Mouse (Mus musculus): ENCODE data around the gene Wnk2. TPM values are rescaled to one million over a fixed set of nuclear protein-coding genes. Genes with fewer than 3 reads are reported as not detected.
A peak's percentile ranks its signal among the peaks of the same experiment; 100 is the strongest.
"Not testable (repeated sequence)": the region's sequence is repeated elsewhere in the genome, so short reads cannot be mapped to it uniquely, and the experiment has no call there.

Gene Wnk2
- polyA plus RNA-seq, 1 experiment from 2014 or later, result 1.3 TPM

DNA sequence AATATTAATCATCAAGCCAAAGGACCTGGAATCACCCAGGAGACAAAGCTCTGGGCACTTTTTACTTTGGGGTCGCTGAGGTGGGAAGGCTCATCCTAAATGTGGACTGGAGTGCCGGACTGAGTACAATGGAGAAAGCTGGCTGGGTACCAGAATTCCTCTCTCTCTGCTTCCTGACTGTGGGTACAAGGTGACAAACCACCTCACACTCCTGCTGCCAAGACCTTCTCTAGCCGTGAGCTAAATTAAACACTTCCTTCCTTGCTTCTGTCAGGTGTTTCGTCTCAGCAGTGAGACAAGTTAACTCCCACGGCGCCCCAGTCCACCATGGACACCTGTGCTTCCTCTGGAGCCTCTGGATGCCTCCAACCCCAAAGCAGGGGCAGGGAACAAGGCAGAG is 77.8 kb downstream of the Wnk2 start:
- Histone ChIP-seq H3K4me2 (no peak overlapping the region), H3K9me3 (no peaks in the 10 kb centered on the region), H3K36me3 (no peaks in the 10 kb centered on the region), H3K27me3 (no peaks in the 10 kb centered on the region), H3K4me1 (replicated peaks) (no peaks in the 10 kb centered on the region), H3K27ac (no peak overlapping the region), H3K4me3 (replicated peaks) (no peak overlapping the region), H3K9ac (replicated peaks) (no peak overlapping the region)
- WGBS, result 76% methylated on average over 6 of the region's 6 CpGs
- no peak for ATAC-seq (ENCODE audit: insufficient number of reproducible peaks, insufficient read depth, low FRiP score, low TSS enrichment, low read depth)

DNA sequence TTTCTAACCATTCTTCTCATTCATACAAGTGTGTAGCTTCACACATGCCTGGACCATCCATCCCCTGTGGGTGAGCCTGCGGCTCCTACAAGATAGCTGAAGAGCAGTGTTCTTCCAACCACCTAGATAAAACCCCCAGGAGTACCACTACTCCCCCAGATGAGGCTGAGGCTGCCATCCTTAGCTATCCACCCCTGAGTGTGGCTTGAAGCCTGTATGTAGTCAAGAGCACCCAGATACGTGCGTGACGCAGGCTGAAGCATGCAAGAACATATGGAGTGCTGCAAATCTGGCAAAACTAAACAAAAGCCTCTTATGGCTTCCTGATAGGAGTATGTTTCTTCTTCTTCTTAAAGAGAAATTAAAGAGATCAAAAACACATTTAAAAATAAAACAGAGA is 78.4 kb downstream of the Wnk2 start:
- Histone ChIP-seq H3K36me3 (no peaks in the 10 kb centered on the region), H3K4me2 (no peak overlapping the region), H3K4me1 (replicated peaks) (no peaks in the 10 kb centered on the region), H3K27me3 (no peaks in the 10 kb centered on the region), H3K9ac (replicated peaks) (no peak overlapping the region), H3K9me3 (no peaks in the 10 kb centered on the region), H3K4me3 (replicated peaks) (no peak overlapping the region), H3K27ac (no peak overlapping the region)
- WGBS, result 87% methylated on average over 4 of the region's 4 CpGs
- ATAC-seq (ENCODE audit: insufficient number of reproducible peaks, insufficient read depth, low FRiP score, low TSS enrichment, low read depth), result no peak

DNA sequence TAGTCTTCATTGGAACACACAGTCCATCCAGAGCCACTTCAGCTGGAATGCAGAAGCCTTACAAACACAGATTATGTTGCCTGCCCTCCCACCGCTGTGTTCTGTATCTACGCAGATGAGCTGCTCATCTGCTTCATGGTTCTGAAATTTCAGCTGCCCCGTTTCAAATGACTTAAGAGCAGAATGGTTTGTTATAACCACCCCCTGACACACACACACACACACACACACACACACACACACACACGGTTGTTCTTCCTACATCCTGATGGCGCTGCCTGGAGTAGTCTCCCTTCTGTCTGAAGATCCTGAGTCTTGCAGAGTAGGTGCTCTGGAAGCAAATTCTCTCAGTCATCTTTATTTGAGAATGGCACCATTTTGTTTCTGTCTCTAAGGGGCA is 83.6 kb downstream of the Wnk2 start:
- no peaks in the 10 kb centered on the region for H3K4me1 ChIP-seq (replicated peaks)
- no peaks in the 10 kb centered on the region for H3K27me3 ChIP-seq
- no peak overlapping the region for H3K4me2 ChIP-seq
- no peaks in the 10 kb centered on the region for H3K36me3 ChIP-seq
- no peak overlapping the region for H3K4me3 ChIP-seq (replicated peaks)
- WGBS, result 85% methylated on average over 5 of the region's 5 CpGs
- no peak overlapping the region for H3K9ac ChIP-seq (replicated peaks)
- no peaks in the 10 kb centered on the region for H3K9me3 ChIP-seq
- H3K27ac ChIP-seq, result no peak overlapping the region
- no peak for ATAC-seq (ENCODE audit: insufficient number of reproducible peaks, insufficient read depth, low FRiP score, low TSS enrichment, low read depth)

DNA sequence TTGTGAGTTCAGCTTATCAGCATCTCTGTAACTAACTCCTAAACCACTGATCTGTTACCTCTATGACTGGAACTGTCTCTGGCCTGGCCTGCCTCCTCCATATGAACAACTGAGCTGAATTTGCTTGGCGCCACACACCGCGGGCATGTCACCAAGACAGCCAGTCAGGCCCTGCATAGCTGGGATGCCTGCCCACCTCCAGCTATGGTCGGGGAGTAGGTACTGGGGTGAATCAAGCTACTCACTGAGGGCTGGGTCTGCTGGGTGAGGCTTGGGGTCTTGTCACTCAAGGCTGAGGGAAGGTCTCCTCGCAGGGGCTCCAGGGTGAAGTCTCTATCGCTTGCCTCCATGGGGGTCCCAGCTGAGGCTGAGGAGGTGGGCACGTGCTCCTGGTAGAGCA is 87.4 kb downstream of the Wnk2 start:
- H3K36me3 ChIP-seq, result no peaks in the 10 kb centered on the region

DNA sequence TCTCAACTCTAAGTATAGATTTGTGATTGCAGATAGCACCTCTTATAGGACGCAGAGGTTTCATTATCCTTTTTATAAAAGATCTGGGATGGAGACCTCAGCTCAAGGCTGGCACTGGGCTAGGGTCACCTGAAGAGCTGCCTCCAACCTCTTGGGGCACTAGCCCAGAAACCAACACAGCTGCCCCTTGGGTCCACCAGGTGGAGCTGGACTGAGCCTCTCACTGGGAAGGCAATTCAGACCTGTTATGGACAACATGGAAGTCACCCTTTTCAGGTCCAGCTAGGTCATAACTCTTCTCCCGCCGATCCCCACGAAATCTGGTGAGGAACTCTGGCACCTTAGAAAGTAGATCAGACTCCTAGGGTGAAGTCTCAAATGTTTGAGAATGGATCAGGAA is 89.3 kb downstream of the Wnk2 start:
- Histone ChIP-seq H3K27me3 (no peaks in the 10 kb centered on the region), H3K36me3 (no peaks in the 10 kb centered on the region), H3K4me2 (no peak overlapping the region), H3K9ac (replicated peaks) (no peak overlapping the region), H3K4me3 (replicated peaks) (no peak overlapping the region), H3K4me1 (replicated peaks) (no peaks in the 10 kb centered on the region), H3K27ac (no peak overlapping the region), H3K9me3 (no peaks in the 10 kb centered on the region)
- WGBS, result 96% methylated on average over 4 of the region's 4 CpGs
- no peak for ATAC-seq (ENCODE audit: insufficient number of reproducible peaks, insufficient read depth, low FRiP score, low TSS enrichment, low read depth)

More for the DNA sequence above, 87.4 kb downstream of the Wnk2 start:
- Histone ChIP-seq H3K4me3 (replicated peaks) (no peak overlapping the region), H3K27me3 (no peaks in the 10 kb centered on the region), H3K4me2 (no peak overlapping the region), H3K4me1 (replicated peaks) (no peaks in the 10 kb centered on the region), H3K9ac (replicated peaks) (no peak overlapping the region), H3K9me3 (no peaks in the 10 kb centered on the region), H3K27ac (no peak overlapping the region)
- 87% methylated on average over 7 of the region's 7 CpGs for WGBS
- ATAC-seq (ENCODE audit: insufficient number of reproducible peaks, insufficient read depth, low FRiP score, low TSS enrichment, low read depth), result no peak

DNA sequence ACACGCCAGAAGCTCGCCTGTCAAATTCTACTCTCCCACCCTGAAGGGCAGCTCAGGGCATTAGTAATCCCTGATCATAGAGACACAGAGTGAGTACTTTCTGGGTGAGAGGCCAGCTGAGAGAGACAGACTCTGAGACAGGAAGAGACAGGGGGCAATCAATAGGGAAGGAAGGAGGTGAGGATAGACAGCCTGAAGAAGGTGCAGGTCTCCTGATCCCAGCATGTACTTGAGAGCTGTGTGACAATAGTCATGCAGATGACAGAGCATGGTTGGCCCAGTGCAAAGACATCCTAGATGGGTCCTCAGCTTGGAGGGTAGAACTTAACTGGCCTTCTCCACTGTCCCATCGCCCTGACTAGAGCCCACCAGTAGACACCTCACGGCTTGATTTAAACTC is 91.5 kb downstream of the Wnk2 start:
- ATAC-seq (ENCODE audit: insufficient number of reproducible peaks, insufficient read depth, low FRiP score, low TSS enrichment, low read depth), result no peak
- H3K36me3 ChIP-seq, result no peaks in the 10 kb centered on the region
- 91% methylated on average over 4 of the region's 4 CpGs for WGBS

DNA sequence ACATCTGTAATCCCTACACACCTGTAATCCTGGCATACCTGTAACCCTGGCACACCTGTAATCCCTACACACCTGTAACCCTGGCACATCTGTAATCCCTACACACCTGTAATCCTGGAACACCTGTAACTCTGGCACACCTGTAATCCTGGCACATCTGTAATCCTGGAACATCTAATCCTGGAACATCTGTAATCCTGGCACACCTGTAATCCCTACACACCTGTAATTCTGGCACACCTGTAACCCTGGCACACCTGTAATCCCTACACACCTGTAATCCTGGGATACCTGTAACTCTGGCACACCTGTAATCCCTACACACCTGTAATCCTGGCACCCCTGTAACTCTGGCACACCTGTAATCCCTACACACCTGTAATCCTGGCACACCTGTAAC is 93.1 kb downstream of the Wnk2 start:
- H3K27me3 ChIP-seq; H3K4me1 ChIP-seq (replicated peaks); H3K9ac ChIP-seq (replicated peaks); H3K27ac ChIP-seq; H3K9me3 ChIP-seq; H3K36me3 ChIP-seq; ATAC-seq (ENCODE audit: insufficient number of reproducible peaks, insufficient read depth, low FRiP score, low TSS enrichment, low read depth); H3K4me2 ChIP-seq; H3K4me3 ChIP-seq (replicated peaks): not testable (repeated sequence)

More for the DNA sequence above, 91.5 kb downstream of the Wnk2 start:
- peaks cover under 1% of the 10 kb centered on the region; the same call in 1 of the 2 replicates for H3K4me1 ChIP-seq (replicated peaks)
- H3K4me2 ChIP-seq, result no peak overlapping the region
- no peaks in the 10 kb centered on the region for H3K27me3 ChIP-seq
- no peak overlapping the region for H3K4me3 ChIP-seq (replicated peaks)
- no peak overlapping the region for H3K9ac ChIP-seq (replicated peaks)
- H3K9me3 ChIP-seq, result no peaks in the 10 kb centered on the region
- no peak overlapping the region for H3K27ac ChIP-seq

DNA sequence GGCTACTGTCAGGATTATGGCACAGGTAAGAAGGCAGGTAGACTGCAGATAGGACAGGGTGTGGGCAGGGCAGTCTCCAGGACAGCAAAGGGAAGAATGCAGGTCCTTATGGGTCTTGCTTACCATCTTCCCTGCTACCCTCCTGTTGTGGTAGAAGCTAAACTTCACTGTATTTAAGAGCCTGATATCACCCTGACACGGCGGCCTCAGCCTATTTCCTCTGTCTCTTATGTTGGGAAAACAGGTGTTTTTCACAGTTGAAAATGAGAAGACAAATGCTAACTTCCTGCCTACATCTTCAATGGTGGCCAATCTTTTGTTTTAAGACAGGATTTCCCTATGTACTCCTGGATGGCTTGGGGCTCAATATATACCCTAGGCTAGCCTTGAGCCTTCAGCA is 94.5 kb downstream of the Wnk2 start:
- Histone ChIP-seq H3K27ac (no peak overlapping the region), H3K9ac (replicated peaks) (no peak overlapping the region), H3K4me1 (replicated peaks) (peaks cover 6% of the 10 kb centered on the region; the same call in 1 of the 2 replicates), H3K27me3 (no peaks in the 10 kb centered on the region), H3K36me3 (no peaks in the 10 kb centered on the region), H3K4me2 (no peak overlapping the region), H3K4me3 (replicated peaks) (no peak overlapping the region), H3K9me3 (no peaks in the 10 kb centered on the region)
- no peak for ATAC-seq (ENCODE audit: insufficient number of reproducible peaks, insufficient read depth, low FRiP score, low TSS enrichment, low read depth)
- 83% methylated on average over 2 of the region's 2 CpGs for WGBS

DNA sequence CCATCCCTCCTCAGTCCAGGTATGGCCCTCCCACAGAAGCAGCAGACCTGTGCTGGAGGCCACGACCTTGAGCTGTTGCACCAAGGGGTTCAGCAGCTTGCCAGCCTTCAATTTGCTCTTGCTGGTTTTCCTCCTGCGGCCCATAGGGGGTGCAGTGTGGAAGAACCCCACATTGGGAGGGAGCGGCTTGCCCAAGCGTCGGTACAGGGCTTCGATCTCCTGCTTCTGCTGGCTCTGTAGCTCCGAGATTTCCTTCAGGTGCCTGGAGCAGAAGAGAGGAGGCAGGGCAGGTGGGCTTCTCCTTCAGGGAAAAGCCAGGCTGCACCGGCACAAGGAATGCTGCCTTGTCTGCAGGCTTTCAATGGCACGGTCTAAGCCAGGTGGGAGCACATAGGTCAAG is 95.3 kb downstream of the Wnk2 start:
- Histone ChIP-seq H3K9ac (replicated peaks) (no peak overlapping the region), H3K27ac (no peak overlapping the region), H3K27me3 (no peaks in the 10 kb centered on the region), H3K4me1 (replicated peaks) (peaks cover 6% of the 10 kb centered on the region; the same call in 1 of the 2 replicates), H3K4me3 (replicated peaks) (no peak overlapping the region), H3K9me3 (no peaks in the 10 kb centered on the region), H3K36me3 (no peaks in the 10 kb centered on the region), H3K4me2 (no peak overlapping the region)
- 44% methylated on average over 9 of the region's 9 CpGs for WGBS
- ATAC-seq (ENCODE audit: insufficient number of reproducible peaks, insufficient read depth, low FRiP score, low TSS enrichment, low read depth), result no peak

DNA sequence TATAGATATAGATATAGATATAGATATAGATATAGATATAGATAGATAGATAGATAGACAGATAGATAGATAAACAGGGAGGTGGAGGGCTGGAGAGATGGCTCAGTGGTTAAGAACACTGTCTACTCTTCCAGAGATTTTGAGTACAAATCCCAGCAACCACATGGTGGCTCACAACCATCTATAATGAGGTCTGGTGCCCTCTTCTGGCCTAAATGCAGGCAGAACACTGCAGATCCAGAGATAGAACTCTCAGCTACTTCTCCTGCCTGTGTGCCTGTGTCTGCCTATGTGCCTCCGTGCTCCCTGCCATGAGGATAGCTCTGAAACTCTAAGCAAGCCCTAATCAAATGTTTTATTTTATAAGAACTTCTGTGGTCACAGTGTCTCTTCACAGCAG is 100.4 kb downstream of the Wnk2 start:
- Histone ChIP-seq H3K4me2 (no peak overlapping the region), H3K36me3 (no peaks in the 10 kb centered on the region), H3K27me3 (no peaks in the 10 kb centered on the region), H3K9me3 (no peaks in the 10 kb centered on the region), H3K4me3 (replicated peaks) (no peak overlapping the region), H3K9ac (replicated peaks) (no peak overlapping the region), H3K27ac (no peak overlapping the region), H3K4me1 (replicated peaks) (peaks cover 6% of the 10 kb centered on the region; the same call in 1 of the 2 replicates)
- WGBS, result 92% methylated on average over 1 of the region's 1 CpGs
- ATAC-seq (ENCODE audit: insufficient number of reproducible peaks, insufficient read depth, low FRiP score, low TSS enrichment, low read depth), result no peak

DNA sequence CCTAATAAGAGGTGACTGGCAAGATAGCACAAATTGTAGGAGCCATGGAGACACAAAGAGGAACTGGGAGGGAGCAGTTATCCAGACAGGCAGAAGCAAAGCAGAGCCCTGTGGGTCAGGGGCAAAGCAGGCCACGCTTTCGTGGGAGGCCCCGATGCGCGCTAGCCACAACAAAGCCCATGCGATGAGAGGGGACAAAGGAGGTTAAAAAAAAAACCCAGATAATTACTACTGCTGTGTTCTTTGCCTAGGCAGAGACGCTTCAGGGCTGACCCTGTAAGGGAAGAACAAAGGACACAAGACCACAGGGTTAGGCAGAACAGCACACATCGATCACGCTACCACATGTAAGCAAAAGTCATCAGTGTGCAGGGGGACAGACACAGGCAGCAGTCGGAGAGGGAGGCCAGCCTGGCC is 103.7 kb downstream of the Wnk2 start:
- Histone ChIP-seq H3K4me3 (replicated peaks) (no peak overlapping the region), H3K9ac (replicated peaks) (peak overlapping the region; percentile 40; the same call in 1 of the 2 replicates), H3K4me1 (replicated peaks) (no peaks in the 10 kb centered on the region), H3K27ac (no peak overlapping the region), H3K36me3 (no peaks in the 10 kb centered on the region), H3K27me3 (no peaks in the 10 kb centered on the region), H3K9me3 (no peaks in the 10 kb centered on the region), H3K4me2 (no peak overlapping the region)
- 71% methylated on average over 10 of the region's 10 CpGs for WGBS
- ATAC-seq (ENCODE audit: insufficient number of reproducible peaks, insufficient read depth, low FRiP score, low TSS enrichment, low read depth), result no peak

DNA sequence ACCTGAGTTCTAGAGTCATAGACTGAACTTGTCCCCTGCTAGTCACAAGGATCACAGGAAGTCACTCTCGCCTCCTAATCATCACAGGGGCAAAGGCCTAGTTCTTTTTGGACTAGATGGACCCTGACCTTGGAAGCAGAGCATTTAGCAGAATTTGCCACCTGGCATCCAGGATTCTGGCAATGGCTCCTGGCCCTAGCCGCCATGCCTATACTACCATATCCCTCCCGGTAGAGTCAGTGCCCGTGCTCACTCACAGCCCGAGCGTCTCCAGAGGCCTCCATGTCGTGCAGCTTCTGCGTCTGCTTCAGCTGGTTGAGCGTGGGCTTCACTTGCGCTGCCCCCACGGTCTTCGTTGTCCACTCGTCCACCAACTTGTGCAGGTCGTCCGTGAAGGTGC is 105.4 kb downstream of the Wnk2 start:
- WGBS, result 94% methylated on average over 15 of the region's 15 CpGs
- no peak for ATAC-seq (ENCODE audit: insufficient number of reproducible peaks, insufficient read depth, low FRiP score, low TSS enrichment, low read depth)
- Histone ChIP-seq H3K4me3 (replicated peaks) (no peak overlapping the region), H3K27ac (no peak overlapping the region), H3K27me3 (no peaks in the 10 kb centered on the region), H3K4me2 (no peak overlapping the region), H3K4me1 (replicated peaks) (peaks cover 3% of the 10 kb centered on the region; the same call in 1 of the 2 replicates), H3K36me3 (no peaks in the 10 kb centered on the region), H3K9ac (replicated peaks) (no peak overlapping the region), H3K9me3 (no peaks in the 10 kb centered on the region)

Measured in limb, embryonic 12.5 days (tissue).